Mouse (Mus musculus) frontal cortex, postnatal 36 days (tissue): ENCODE measurements around the gene 4931429L15Rik.

Experiments
- DNase-seq, 2 experiments: peaks; one replicate each; pipeline ENCODE4 v3.0.0; 2022; ENCODE audit warnings: low spot score in 2 of 2

Gene 4931429L15Rik

DNA sequence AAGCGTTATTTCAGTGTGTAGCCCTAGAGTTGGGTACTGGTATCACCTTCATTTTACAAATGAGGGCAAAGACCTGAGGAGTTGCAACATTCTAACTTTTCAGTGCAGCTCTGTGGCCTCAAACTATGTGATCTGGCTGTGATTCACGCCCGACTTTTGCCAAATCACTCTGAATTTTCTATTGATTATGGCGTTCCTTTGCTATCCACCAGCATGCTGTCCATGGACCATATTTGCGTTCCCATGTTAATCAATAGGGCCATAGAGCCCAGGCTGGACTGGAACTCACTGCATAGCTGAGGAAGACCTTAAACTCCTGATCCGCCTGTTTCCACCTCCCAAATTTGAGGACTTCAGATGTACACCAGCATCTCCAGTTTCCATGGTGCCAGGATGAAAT lies 60.7 kb downstream of the 4931429L15Rik start:
- no peak for DNase-seq

DNA sequence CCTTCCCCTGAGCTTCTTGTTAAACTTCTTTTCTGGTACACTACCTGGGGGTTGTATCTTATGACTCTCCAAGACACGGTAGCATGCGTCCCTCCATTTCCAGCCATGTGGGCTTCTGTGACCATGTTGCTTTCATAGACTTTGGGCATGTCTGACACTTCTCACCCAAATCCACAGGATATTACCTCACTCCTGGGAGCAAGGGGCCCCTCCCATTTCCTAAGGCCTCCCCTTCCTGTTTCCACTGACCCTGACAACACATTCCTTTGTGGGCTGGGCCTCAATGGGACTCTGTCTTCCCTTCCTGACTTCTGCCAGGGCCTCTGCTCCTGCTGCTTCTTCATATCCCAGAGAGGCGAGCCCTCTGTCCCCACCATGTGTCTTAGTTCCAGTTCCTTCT lies 62.2 kb downstream of the 4931429L15Rik start:
- no peak for DNase-seq

DNA sequence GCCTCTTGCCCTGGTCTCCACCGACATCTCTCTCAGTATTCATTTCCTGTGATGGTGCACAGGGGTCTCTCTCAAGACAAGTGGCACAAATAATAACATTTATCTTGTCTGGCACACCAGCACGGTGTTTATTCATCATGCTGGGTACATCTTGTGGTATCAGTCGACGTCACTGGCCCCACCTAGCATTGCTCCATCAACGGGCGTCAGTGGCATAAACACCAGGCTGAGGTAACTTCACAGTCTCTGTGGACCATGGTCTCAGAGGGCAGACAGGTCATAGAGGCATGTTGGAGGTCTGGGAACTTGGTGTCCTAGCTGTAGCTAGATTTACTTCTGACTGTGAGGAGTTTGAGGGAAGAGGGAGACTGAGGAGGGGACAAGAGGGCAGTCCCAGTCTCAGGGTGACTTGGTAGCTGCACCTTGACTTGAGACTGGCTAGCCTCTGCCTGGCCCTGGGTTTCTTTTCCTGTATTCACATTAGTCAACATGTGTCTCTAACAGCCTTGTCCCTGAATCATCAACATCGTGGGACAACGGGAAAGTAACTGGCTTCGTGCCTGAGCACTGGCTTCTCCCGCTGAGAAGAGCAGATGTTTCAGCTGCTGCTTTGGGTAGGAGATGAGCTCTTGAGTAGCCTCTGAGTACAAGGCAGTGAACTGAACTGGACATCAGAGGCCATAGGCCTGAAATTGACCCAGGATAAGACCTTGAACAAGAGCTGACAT lies 63.0 kb downstream of the 4931429L15Rik start:
- no peak for DNase-seq

GRCm38 (mm10) chr9:46256177-46256576 lies 63.6 kb downstream of the 4931429L15Rik start:
- no peak for DNase-seq
